Mouse (Mus musculus): ENCODE measurements around the gene Hrh2.

Hrh2 gene

GRCm38 (mm10) chr13:54277406-54277805 is 85.5 kb downstream of the Hrh2 start:
- no peak for DNase-seq

GRCm38 (mm10) chr13:54280366-54280765 is 88.4 kb downstream of the Hrh2 start:
- peak; percentile 46 for DNase-seq

GRCm38 (mm10) chr13:54281149-54281548 is 89.2 kb downstream of the Hrh2 start:
- no peak for DNase-seq

- no peak for DNase-seq
These were observed 89.7 kb downstream of the Hrh2 start for GRCm38 (mm10) chr13:54281623-54282022.

- no peak for DNase-seq
These were observed 90.4 kb downstream of the Hrh2 start for GRCm38 (mm10) chr13:54282149-54282860.

GRCm38 (mm10) chr13:54282861-54283206 is 90.9 kb downstream of the Hrh2 start:
- DNase-seq, result peak; percentile 45
